In the genomic region with DNA sequence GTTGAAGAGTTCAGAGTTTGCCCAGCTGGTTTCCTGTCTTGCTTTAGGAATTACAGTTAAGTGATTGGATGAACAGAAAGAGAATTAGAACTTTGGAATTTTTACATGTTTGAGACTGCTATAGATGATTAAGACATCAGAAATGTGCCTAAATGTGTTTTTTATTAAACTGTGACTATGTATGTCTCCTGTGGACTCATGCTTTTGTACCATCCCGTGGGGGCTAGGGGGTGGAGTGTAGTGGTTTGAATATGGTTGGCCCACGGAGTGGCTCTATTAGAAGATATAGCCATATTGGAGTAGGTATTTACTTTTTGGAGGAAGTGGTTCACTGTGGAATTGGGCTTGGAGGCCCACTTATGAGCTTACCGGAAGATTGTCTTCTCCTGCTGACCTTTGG, we compare ENCODE assay signal across 22 mouse cellular contexts. TPM values are rescaled to one million over a fixed set of nuclear protein-coding genes. Genes with fewer than 3 reads are reported as not detected.
DNase-seq lines count a peak whose midpoint lies in the region; ATAC-seq lines count a peak whose summit lies in the region.
"Had no signal": no experiment of that assay in that cellular context is flagged by ENCODE, and none has a peak within 500 bp of the region (broad histone marks: within the 10 kb centered on the region; RNA-seq: fewer than 3 reads in every experiment).

No protein-coding gene starts in this region.

- DNase-seq in 3T3-L1 (ENCODE audit: low read depth, low spot score) (peak; percentile 56), NIH3T3 (ENCODE audit: low read depth) (peak; percentile 56)
- DNase-seq in testis, postnatal 14 days (ENCODE audit: low spot score): no peak
- DNase-seq: adrenal gland, adult 2 months; adrenal gland, adult 8-10 months; adrenal gland, postnatal 10 days; adrenal gland, postnatal 14 days; adrenal gland, postnatal 25 days; adrenal gland, postnatal 36 days; B cell, adult 2 months; cerebellum, adult 11 months; cerebellum, adult 11-12 months; cerebellum, adult 18-20 months; cerebellum, adult 2 months; cerebellum, adult 8-10 months; cerebellum, adult 9-10 months had no signal

- no peak for ATAC-seq in CD4-positive, CD25-positive, alpha-beta regulatory T cell, adult 4 months
- ATAC-seq: activated CD4-positive, CD25-positive, alpha-beta regulatory T cell, adult 4 months; Patski had no signal

RNA-seq across cellular contexts. Expression of a gene that starts 18.7 kb away (rescaled TPM):
- not detected for polyA plus RNA-seq in CD4-positive, CD25-positive, alpha-beta regulatory T cell, adult 4 months (2017; shearing (Covaris generic))
- polyA plus RNA-seq: activated CD4-positive, CD25-positive, alpha-beta regulatory T cell, adult 4 months; adrenal gland, adult 2 months; brain, embryonic 14.5 days; C2C12; cerebellum, adult 2 months; G1E had no signal

RNA-seq across cellular contexts. Expression of a gene that starts 18.7 kb away (rescaled TPM):
- polyA plus RNA-seq in CD4-positive, CD25-positive, alpha-beta regulatory T cell, adult 4 months (2017; shearing (Covaris generic)): under 1 TPM in 1 of 2 experiments, not detected in 1; 0.04 TPM
- polyA plus RNA-seq: activated CD4-positive, CD25-positive, alpha-beta regulatory T cell, adult 4 months; adrenal gland, adult 2 months; brain, embryonic 14.5 days; cerebellum, adult 2 months; G1E had no signal

RNA-seq across cellular contexts. Expression of a gene that starts 25.9 kb away (rescaled TPM):
- not detected for polyA plus RNA-seq in CD4-positive, CD25-positive, alpha-beta regulatory T cell, adult 4 months (2017; shearing (Covaris generic))
- polyA plus RNA-seq: activated CD4-positive, CD25-positive, alpha-beta regulatory T cell, adult 4 months; adrenal gland, adult 2 months; brain, embryonic 14.5 days; C2C12; cerebellum, adult 2 months; G1E; Patski had no signal
